Mouse (Mus musculus): Measurements from ENCODE around the gene Snapc3.

DNA sequence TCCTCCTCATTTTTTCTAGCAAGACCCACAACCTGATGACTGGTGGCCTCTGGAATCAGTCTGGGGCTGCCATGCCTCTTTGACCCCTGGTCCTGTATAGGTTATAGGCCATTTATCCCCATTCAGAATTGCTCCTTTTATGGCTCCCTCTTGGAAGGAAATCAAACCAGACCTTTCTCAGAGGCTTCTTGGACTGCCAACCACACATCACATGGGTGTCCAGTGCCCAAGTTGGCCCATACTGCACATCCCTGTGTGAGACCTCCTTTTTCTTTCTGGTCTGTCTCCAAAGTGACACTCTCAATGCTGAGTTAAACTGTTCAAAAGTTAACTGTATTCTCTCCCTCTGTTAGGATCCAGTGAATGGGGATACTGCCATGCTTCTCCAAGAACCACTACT, 32.4 kb upstream of the Snapc3 start:
- TF ChIP-seq ZC3H11A (IDR thresholded peaks at IDR 0.05; ENCODE audit: borderline replicate concordance, low read depth, low read length) (no peak), ZNF384 (IDR thresholded peaks at IDR 0.05; ENCODE audit: low read depth, low read length) (no peak), MAFK (IDR thresholded peaks at IDR 0.05; ENCODE audit: insufficient read depth, low read depth, low read length) (no peak)
